Mouse (Mus musculus): ENCODE measurements at regions not wholly inside any gene's neighbourhood (a gene's known extent, or its start where the extent isn't known, plus 50 kb on each side); places are given as distances from the start of the nearest gene placed in this dataset.

DNA sequence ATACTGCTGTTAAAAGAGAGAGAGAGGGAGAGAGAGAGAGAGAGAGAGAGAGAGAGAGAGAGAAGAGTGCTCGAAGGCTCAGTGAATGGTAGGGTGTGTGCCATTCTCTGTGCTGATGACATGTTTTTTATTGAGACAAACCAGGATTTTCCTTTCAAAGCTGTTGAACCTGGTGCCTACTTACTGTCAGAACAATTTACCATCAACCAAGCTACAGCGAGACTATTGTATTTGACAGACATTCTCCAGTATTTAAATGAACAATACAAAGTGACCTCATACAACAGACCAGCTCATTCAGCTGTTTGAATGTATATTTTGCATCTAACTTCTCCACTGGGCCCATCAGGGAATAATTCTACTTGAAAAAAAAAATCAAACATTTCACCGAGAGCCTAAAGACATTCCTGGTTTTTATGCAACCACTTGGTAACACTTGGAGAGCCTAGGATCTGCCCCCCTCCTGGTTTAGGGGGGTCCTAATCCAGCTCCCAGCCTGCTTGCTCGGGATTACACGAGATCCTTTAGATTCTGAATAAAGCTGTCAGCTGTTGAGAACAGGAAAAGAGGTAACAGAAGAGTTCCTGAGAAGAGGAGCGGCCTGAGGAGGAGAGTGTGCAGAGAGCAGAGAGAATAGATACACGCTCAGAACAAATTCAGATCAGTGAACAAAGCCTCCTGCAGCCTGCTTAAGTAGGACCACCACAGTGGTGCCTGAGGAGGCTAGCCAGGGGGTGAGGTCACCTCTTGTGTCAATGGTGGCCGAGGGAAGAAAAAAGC lies 117.3 kb downstream of the Anapc10 start:
- peak in 1 of 2 experiments; percentile 3 for DNase-seq

- DNase-seq: no peak
Measured at GRCm38 (mm10) chr8:79829543-79829890, 117.9 kb downstream of the Anapc10 start.

DNA sequence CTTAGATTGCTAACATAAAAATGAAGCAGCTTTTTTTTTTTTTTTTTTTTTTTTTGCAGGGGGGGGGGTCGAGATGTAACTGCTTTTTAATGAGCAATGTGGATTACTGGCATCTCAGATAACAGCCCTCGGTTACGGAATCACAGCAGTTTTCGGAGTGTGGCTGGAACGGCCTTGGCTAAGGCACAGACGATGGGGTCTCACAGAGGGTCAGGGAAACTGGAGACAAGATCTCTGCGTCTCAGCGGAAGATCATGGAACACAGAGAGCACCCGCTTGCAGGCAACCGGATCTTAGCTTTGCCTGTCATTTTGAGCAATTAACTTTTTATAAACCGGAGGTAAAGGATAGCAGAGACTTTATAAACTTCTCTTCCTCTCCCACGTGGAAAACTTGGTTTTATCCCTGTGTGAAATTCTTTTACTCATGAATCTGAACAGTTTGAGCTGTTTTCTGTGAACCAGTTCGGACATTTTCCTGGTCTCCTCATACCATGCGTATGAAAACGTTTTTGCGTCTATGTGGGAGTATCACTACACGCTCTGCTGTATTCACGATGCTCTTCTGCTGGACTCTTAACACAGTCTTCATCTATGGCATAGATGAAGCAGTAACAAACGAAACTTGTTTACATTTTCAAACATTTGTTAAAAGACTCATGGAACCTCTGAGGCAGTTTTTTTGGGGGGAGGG lies 118.5 kb downstream of the Anapc10 start:
- DNase-seq: no peak

DNA sequence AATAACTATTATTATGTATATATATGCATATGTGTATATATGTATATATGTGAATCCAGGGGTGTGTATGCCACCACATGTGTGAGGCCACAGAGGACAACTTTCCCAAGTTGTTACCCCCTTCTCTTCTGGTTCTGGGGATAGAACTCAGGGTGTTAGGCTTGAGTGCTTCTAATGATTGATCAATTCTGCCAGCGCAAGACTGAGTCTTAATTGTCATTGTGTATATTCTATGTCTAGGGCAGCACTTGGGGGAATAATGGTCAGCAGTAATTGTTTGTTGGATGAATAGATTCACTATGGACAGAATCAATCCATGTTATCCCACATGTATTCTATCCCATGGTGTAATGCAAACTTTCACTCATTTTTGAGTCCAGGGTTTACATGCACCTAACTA lies 127.3 kb downstream of the Anapc10 start:
- no peak for DNase-seq

DNA sequence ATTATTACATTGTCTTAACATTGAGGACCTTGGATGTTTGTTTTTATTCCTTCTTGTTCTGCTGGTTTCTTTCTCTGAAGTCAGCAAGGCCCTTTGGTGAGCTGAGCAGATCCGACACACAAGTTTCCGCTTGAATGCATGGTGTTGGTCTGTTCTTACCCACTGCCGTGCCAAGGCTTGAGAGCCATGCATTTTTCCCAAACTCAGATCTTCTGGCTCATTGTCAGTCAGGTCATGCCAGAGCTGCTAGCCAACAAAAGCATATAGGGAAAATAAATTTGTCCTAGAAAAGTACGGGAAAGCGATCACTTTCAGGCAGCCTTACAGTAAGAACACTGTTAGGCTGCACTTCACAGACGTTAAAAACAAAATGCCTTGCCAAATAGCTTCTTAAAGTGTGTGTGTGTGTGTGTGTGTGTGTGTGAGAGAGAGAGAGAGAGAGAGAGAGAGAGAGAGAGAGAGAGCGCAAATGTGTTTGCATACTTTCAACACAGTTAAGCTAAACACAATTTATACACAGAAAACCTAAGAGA lies 138.4 kb downstream of the Anapc10 start:
- DNase-seq: peak; percentile 63 to 66

DNA sequence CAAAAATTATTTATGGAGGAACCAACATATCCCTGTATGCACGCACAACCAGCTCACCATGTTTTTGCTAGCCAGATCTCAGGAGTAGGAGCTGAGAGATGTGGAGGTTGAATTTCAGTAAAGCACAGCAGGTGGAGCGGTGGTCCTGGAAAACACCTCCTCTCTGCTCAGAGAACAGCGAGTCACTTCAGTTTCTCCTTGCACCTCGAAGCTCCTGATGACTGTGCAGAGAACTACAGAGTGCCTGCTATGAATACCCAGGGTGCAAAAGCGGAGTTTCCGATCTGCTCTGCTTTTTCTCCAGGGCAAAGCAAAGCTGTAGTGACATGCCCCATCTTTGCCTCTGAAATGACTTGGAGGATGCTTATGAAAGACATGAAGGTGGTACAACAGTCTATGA lies 138.9 kb downstream of the Anapc10 start:
- DNase-seq: peak; percentile 21 to 23

- DNase-seq: no peak
Measured at GRCm38 (mm10) chr8:79872416-79873077, 160.9 kb downstream of the Anapc10 start.

GRCm38 (mm10) chr8:79907971-79908370 lies 149.8 kb downstream of the Hhip start:
- DNase-seq: no peak
